9 mouse cellular contexts compared by ENCODE assay signal in the genomic region with DNA sequence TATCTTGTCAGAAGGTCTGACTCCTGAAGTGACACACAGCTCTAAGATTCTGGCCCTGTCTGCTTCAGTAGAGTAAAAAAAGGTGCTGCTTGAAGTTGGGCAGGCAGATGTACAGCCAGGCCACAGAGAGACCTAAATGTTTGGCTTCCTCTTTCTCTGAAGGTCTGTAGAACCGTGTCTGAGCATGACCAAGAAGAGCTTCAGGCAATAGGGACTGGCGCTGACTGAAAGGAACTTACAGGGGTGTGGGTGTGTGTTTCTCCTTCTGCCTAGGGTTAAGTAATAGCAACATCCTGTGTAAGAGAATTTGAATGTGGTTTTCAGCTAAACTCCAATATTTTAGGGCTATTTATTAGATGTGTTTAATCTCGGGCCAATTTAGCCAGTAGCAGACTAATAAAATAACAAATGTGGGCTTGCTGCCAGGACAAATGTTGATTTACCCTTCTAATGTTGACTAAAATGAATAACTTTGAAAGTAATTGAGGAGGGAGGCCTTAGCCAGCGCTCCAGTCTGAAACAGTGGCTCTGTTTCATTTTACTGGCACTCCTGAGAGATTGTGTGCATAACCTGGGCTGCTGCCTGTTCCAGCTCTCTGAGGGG.
DNase-seq lines count a peak whose midpoint lies in the region; ATAC-seq and TF ChIP-seq lines count a peak whose summit lies in the region.
"Had no signal": no experiment of that assay in that cellular context is flagged by ENCODE, and none has a peak within 500 bp of the region (broad histone marks: within the 10 kb centered on the region; RNA-seq: fewer than 3 reads in every experiment).

No protein-coding gene starts in this region.

- no peak for DNase-seq in neural tube, embryonic 10.5 days (ENCODE audit: extremely low spot score, low spot score)
- DNase-seq in c-Kit-positive CD71-positive TER-119-positive erythroid progenitor cells, embryonic 14.5 days (ENCODE audit: low spot score) = peak; percentile 11
- DNase-seq in lung, embryonic 14.5 days = peak; percentile 93
- no peak for DNase-seq in right cerebral cortex, adult 18-20 months

- 71% methylated on average over 4 of the region's 4 CpGs for WGBS in neural tube, embryonic 13.5 days
- WGBS in lung, embryonic 14.5 days = 5% methylated on average over 4 of the region's 4 CpGs
- 22% methylated on average over 4 of the region's 4 CpGs for WGBS in stomach, embryonic 15.5 days
- WGBS in forebrain, embryonic 12.5 days = 85% methylated on average over 4 of the region's 4 CpGs

- H3K9me3 ChIP-seq in neural tube, embryonic 13.5 days = no peaks in the 10 kb centered on the region
- no peaks in the 10 kb centered on the region for H3K9me3 ChIP-seq in lung, embryonic 14.5 days (ENCODE audit: low read depth, low read length)
- no peaks in the 10 kb centered on the region for H3K9me3 ChIP-seq in stomach, embryonic 15.5 days
- no peaks in the 10 kb centered on the region for H3K9me3 ChIP-seq in forebrain, embryonic 12.5 days

- H3K27ac ChIP-seq in neural tube, embryonic 13.5 days (replicated peaks) = 0 out of 2 replicates have a peak overlapping the region, but pooled peaks have one; percentile 14
- H3K27ac ChIP-seq in lung, embryonic 14.5 days (ENCODE audit: low read depth) = peak overlapping the region; percentile 85
- peak overlapping the region; percentile 89 for H3K27ac ChIP-seq in stomach, embryonic 15.5 days
- no peak overlapping the region for H3K27ac ChIP-seq in forebrain, embryonic 12.5 days

- ATAC-seq in neural tube, embryonic 13.5 days (ENCODE audit: low read depth) = no peak
- peak; percentile 80 for ATAC-seq in inflammation-experienced regulatory T-cells, adult 6 months
- peak; percentile 79 for ATAC-seq in lung, embryonic 14.5 days (ENCODE audit: insufficient read depth)
- ATAC-seq in stomach, embryonic 15.5 days (ENCODE audit: insufficient read depth, low FRiP score, low read depth) = peak; percentile 74
- ATAC-seq in forebrain, embryonic 12.5 days (ENCODE audit: low FRiP score) = no peak

- no peak overlapping the region for H3K9ac ChIP-seq in neural tube, embryonic 13.5 days
- H3K9ac ChIP-seq in lung, embryonic 14.5 days = no peak overlapping the region
- no peak overlapping the region for H3K9ac ChIP-seq in stomach, embryonic 15.5 days
- H3K9ac ChIP-seq in forebrain, embryonic 12.5 days = no peak overlapping the region

- H3K4me3 ChIP-seq in neural tube, embryonic 13.5 days = no peak overlapping the region
- no peak overlapping the region for H3K4me3 ChIP-seq in lung, embryonic 14.5 days (ENCODE audit: low read depth, low read length)
- no peak overlapping the region for H3K4me3 ChIP-seq in stomach, embryonic 15.5 days (replicated peaks)
- no peak overlapping the region for H3K4me3 ChIP-seq in forebrain, embryonic 12.5 days (replicated peaks)
- H3K4me3 ChIP-seq: erythroblast, embryonic 14.5 days had no signal

- no peak overlapping the region for H3K4me2 ChIP-seq in neural tube, embryonic 13.5 days
- H3K4me2 ChIP-seq in lung, embryonic 14.5 days = no peak overlapping the region
- H3K4me2 ChIP-seq in stomach, embryonic 15.5 days = peak overlapping the region; percentile 20; the same call in 1 of the 2 replicates
- no peak overlapping the region for H3K4me2 ChIP-seq in forebrain, embryonic 12.5 days

- no peak for TF ChIP-seq CTCF in lung, embryonic 14.5 days (IDR thresholded peaks at IDR 0.05; ENCODE audit: low read depth)

- no peaks in the 10 kb centered on the region for H3K27me3 ChIP-seq in neural tube, embryonic 13.5 days
- H3K27me3 ChIP-seq in lung, embryonic 14.5 days (ENCODE audit: insufficient read depth, low read length) = no peaks in the 10 kb centered on the region
- H3K27me3 ChIP-seq in stomach, embryonic 15.5 days (replicated peaks) = no peaks in the 10 kb centered on the region
- H3K27me3 ChIP-seq in forebrain, embryonic 12.5 days = no peaks in the 10 kb centered on the region

- no peaks in the 10 kb centered on the region; the same call in 1 of the 2 replicates for H3K4me1 ChIP-seq in neural tube, embryonic 13.5 days (replicated peaks)
- H3K4me1 ChIP-seq in lung, embryonic 14.5 days (ENCODE audit: insufficient read depth) = peaks cover 26% of the 10 kb centered on the region
- peaks cover 30% of the 10 kb centered on the region for H3K4me1 ChIP-seq in stomach, embryonic 15.5 days
- H3K4me1 ChIP-seq in forebrain, embryonic 12.5 days = no peaks in the 10 kb centered on the region

- no peaks in the 10 kb centered on the region for H3K36me3 ChIP-seq in neural tube, embryonic 13.5 days
- no peaks in the 10 kb centered on the region for H3K36me3 ChIP-seq in lung, embryonic 14.5 days (ENCODE audit: insufficient read depth)
- H3K36me3 ChIP-seq in stomach, embryonic 15.5 days = no peaks in the 10 kb centered on the region
- H3K36me3 ChIP-seq in forebrain, embryonic 12.5 days (replicated peaks) = no peaks in the 10 kb centered on the region

Comparison
In these comparisons a context has a peak if more than half of its experiments do, and no peak if none do; other contexts are left out.
1. ATAC-seq: peak in inflammation-experienced regulatory T-cells, adult 6 months (single experiment), lung, embryonic 14.5 days (single experiment) and stomach, embryonic 15.5 days (single experiment); none in neural tube, embryonic 13.5 days (single experiment) and forebrain, embryonic 12.5 days (single experiment).
2. DNase-seq: peak in c-Kit-positive CD71-positive TER-119-positive erythroid progenitor cells, embryonic 14.5 days (single experiment) and lung, embryonic 14.5 days (single experiment); none in neural tube, embryonic 10.5 days (single experiment) and right cerebral cortex, adult 18-20 months (single experiment).